Mouse (Mus musculus) layer of hippocampus, postnatal 36 days (tissue): ENCODE data around the gene Gm21292. TPM values are rescaled to one million over a fixed set of nuclear protein-coding genes. Genes with fewer than 3 reads are reported as not detected.
"Not testable (repeated sequence)": the region's sequence is repeated elsewhere in the genome, so short reads cannot be mapped to it uniquely, and the experiment has no call there.

Experiments
- DNase-seq, 2 experiments: peaks; one replicate each; pipeline ENCODE4 v3.0.0; 2022
- total RNA-seq, 2 experiments: library from RNA; stranded (reverse); gene quantifications; 2 replicates each; pipeline ENCODE4 v1.2.3; 2021

Gm21292 gene
- total RNA-seq = not detected

DNA sequence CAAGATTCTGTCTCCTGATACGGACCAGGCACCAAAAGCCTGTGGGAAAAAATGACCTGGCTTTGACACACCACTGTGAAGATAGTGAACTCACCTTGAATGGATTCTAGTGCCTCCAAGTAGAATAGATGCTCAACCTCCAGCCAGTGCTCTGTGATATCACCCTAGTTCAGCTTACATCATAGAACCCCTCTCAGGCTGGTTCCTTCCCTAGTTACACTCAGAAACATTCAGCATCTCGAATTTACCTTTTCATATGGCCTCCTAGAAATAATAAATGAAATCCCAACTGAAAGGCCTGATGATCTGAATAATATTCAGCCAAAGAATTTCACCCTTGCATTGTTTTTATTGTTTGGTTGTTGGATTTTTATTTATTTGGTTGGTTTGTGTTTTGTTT lies at the start of gene Gm21292:
Gene Gm21292 (minus strand): TSS at position 101 of the 400 bp plus-strand sequence.
- DNase-seq = not testable (repeated sequence)

Other genes starting within 250 kb of the Gm21292 start
- gene Gm21721, start 68.3 kb upstream of the Gm21292 start, total RNA-seq = not detected
- not detected for gene Gm21812, start 213.3 kb upstream of the Gm21292 start, total RNA-seq